19 mouse cellular contexts compared by ENCODE assay signal in the genomic region with DNA sequence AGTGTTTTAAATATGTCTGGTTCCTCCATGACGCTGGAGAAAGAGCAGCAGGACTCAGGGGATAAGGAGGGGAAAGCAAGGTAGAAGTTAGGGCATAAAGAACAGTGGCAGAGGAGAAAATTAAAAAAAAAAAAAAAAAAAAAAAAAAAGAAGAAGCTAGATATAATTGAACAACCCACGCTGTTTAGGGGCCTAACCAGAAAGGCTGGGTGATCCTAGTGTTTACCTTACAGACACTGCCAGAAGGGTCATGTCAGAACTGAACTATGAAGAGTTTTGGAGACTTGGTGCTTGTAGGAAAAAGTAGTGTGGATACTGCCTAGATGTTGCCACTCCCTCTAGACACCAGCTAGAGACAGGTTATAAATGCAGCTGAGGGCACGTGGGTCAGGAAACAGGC. TPM values are rescaled to one million over a fixed set of nuclear protein-coding genes. Genes with fewer than 3 reads are reported as not detected.
DNase-seq lines count a peak whose midpoint lies in the region; ATAC-seq and TF ChIP-seq lines count a peak whose summit lies in the region.
"Had no signal": no experiment of that assay in that cellular context is flagged by ENCODE, and none has a peak within 500 bp of the region (broad histone marks: within the 10 kb centered on the region; RNA-seq: fewer than 3 reads in every experiment).

No protein-coding gene starts in this region.

- ATAC-seq in forebrain, embryonic 13.5 days = no peak
- no peak for ATAC-seq in midbrain, postnatal 0 days (ENCODE audit: low FRiP score)
- ATAC-seq: intestine, postnatal 0 days; Patski had no signal

- WGBS in forebrain, embryonic 13.5 days = 27% methylated on average over 3 of the region's 3 CpGs
- 24% methylated on average over 3 of the region's 3 CpGs for WGBS in limb, embryonic 10.5 days
- 45% methylated on average over 3 of the region's 3 CpGs for WGBS in midbrain, postnatal 0 days

- peak overlapping the region; percentile 84 for H3K4me2 ChIP-seq in forebrain, embryonic 13.5 days
- H3K4me2 ChIP-seq in midbrain, postnatal 0 days (ENCODE audit: low read depth, low read length, poor library complexity, severe bottlenecking) = peak overlapping the region; percentile 58
- H3K4me2 ChIP-seq: embryonic facial prominence, embryonic 15.5 days had no signal

- H3K9me3 ChIP-seq in forebrain, embryonic 13.5 days (replicated peaks) = no peaks in the 10 kb centered on the region
- H3K9me3 ChIP-seq in limb, embryonic 10.5 days (replicated peaks) = no peaks in the 10 kb centered on the region
- no peaks in the 10 kb centered on the region for H3K9me3 ChIP-seq in midbrain, postnatal 0 days (ENCODE audit: low read length)
- H3K9me3 ChIP-seq: embryonic facial prominence, embryonic 15.5 days had no signal

- H3K27ac ChIP-seq in layer of hippocampus, adult 2 months = peak overlapping the region; percentile 82
- H3K27ac ChIP-seq in forebrain, embryonic 13.5 days = peak overlapping the region; percentile 99
- H3K27ac ChIP-seq in limb, embryonic 10.5 days = peak overlapping the region; percentile 98
- no peak overlapping the region for H3K27ac ChIP-seq in midbrain, postnatal 0 days (ENCODE audit: low read depth, low read length)
- H3K27ac ChIP-seq: embryonic facial prominence, embryonic 15.5 days had no signal

- peak overlapping the region; percentile 60 for H3K4me3 ChIP-seq in layer of hippocampus, adult 2 months
- peak overlapping the region; percentile 70 for H3K4me3 ChIP-seq in forebrain, embryonic 13.5 days
- peak overlapping the region; percentile 85 for H3K4me3 ChIP-seq in limb, embryonic 10.5 days
- peak overlapping the region; percentile 46; the same call in 1 of the 2 replicates for H3K4me3 ChIP-seq in midbrain, postnatal 0 days (ENCODE audit: low read depth, low read length)
- H3K4me3 ChIP-seq: embryonic facial prominence, embryonic 15.5 days; myocyte had no signal

- DNase-seq in layer of hippocampus, adult 2 months (ENCODE audit: low spot score in 2 of 2) = no peak
- DNase-seq in layer of hippocampus, postnatal 36 days = no peak
- no peak for DNase-seq in limb, embryonic 10.5 days (ENCODE audit: low spot score)
- no peak for DNase-seq in midbrain, postnatal 0 days (ENCODE audit: low spot score)
- DNase-seq in heart, postnatal 25 days (ENCODE audit: low spot score) = no peak
- DNase-seq in heart, postnatal 36 days = no peak
- DNase-seq in right cerebral cortex, postnatal 10 days (ENCODE audit: low spot score in 2 of 2) = no peak
- DNase-seq: adrenal gland, adult 8-10 months; thymus, adult 2 months had no signal

- H3K9ac ChIP-seq in forebrain, embryonic 13.5 days = peak overlapping the region; percentile 93
- 0 out of 2 replicates have a peak overlapping the region, but pooled peaks have one; percentile 4 for H3K9ac ChIP-seq in midbrain, postnatal 0 days (replicated peaks; ENCODE audit: low read length, poor library complexity, severe bottlenecking)
- H3K9ac ChIP-seq: embryonic facial prominence, embryonic 15.5 days had no signal

- no peak for TF ChIP-seq CTCF in layer of hippocampus, adult 2 months (conservative IDR thresholded peaks at IDR 0.05)
- TF ChIP-seq CTCF in midbrain, postnatal 0 days (IDR thresholded peaks at IDR 0.05) = no peak

- intact Hi-C loops in heart, postnatal 25 days (cut with DNase I) = no loop called here
- intact Hi-C loops in heart, postnatal 36 days (cut with DNase I) = no loop called here

- no peaks in the 10 kb centered on the region for H3K36me3 ChIP-seq in forebrain, embryonic 13.5 days (ENCODE audit: poor library complexity, severe bottlenecking)
- peaks cover 9% of the 10 kb centered on the region for H3K36me3 ChIP-seq in limb, embryonic 10.5 days
- no peaks in the 10 kb centered on the region for H3K36me3 ChIP-seq in midbrain, postnatal 0 days (ENCODE audit: insufficient read depth, low read length)
- H3K36me3 ChIP-seq: embryonic facial prominence, embryonic 15.5 days had no signal

- peaks cover 48% of the 10 kb centered on the region for H3K27me3 ChIP-seq in forebrain, embryonic 13.5 days
- H3K27me3 ChIP-seq in limb, embryonic 10.5 days (ENCODE audit: low read depth, poor library complexity, severe bottlenecking) = peaks cover 42% of the 10 kb centered on the region
- peaks cover 43% of the 10 kb centered on the region for H3K27me3 ChIP-seq in midbrain, postnatal 0 days (ENCODE audit: insufficient read depth, low read length)
- H3K27me3 ChIP-seq: Patski had no signal

- peaks cover 43% of the 10 kb centered on the region for H3K4me1 ChIP-seq in forebrain, embryonic 13.5 days
- H3K4me1 ChIP-seq in limb, embryonic 10.5 days = peaks cover 50% of the 10 kb centered on the region
- peaks cover 5% of the 10 kb centered on the region; the same call in 1 of the 2 replicates for H3K4me1 ChIP-seq in midbrain, postnatal 0 days (ENCODE audit: insufficient read depth, low read length)

RNA-seq across cellular contexts. Expression of gene Zic5, which starts 4.0 kb away (rescaled TPM):
- 1 to 10 TPM; 3.9 to 4.4 TPM for total RNA-seq in layer of hippocampus, adult 2 months (2021)
- 1 to 10 TPM; 2.3 to 4.6 TPM for total RNA-seq in layer of hippocampus, postnatal 36 days (2021)
- polyA plus RNA-seq in forebrain, embryonic 13.5 days (2015; fragmentation: Nextera tagmentation; extraction: Ambion mirVana) = 17.3 and 19.5 TPM in 2 replicates
- polyA plus RNA-seq in limb, embryonic 10.5 days (2016; fragmentation: Nextera tagmentation; extraction: Ambion mirVana) = 13.8 and 14.9 TPM in 2 replicates
- total RNA-seq in midbrain, postnatal 0 days (2014; rRNA removed) = 10.7 and 24.8 TPM in 2 replicates
- polyA plus RNA-seq in midbrain, postnatal 0 days (2015; fragmentation: Nextera tagmentation; extraction: Ambion mirVana) = 4.4 and 8.8 TPM in 2 replicates
- total RNA-seq in heart, postnatal 25 days (2021) = not detected
- total RNA-seq in heart, postnatal 36 days (2021) = not detected
- total RNA-seq: gastrocnemius, adult 8-10 months; liver, adult 2 months had no signal
- polyA plus RNA-seq: intestine, postnatal 0 days; liver, adult 2 months; small intestine, adult 2 months; thymus, adult 2 months had no signal

RNA-seq across cellular contexts. Expression of gene Gm5089, which starts 10.6 kb away (rescaled TPM):
- total RNA-seq in layer of hippocampus, adult 2 months (2021) = under 1 TPM; 0.17 to 0.36 TPM
- total RNA-seq in layer of hippocampus, postnatal 36 days (2021) = under 1 TPM; 0.27 to 0.68 TPM
- polyA plus RNA-seq in forebrain, embryonic 13.5 days (2015; fragmentation: Nextera tagmentation; extraction: Ambion mirVana) = 1.6 and 2.1 TPM in 2 replicates
- polyA plus RNA-seq in limb, embryonic 10.5 days (2016; fragmentation: Nextera tagmentation; extraction: Ambion mirVana) = 0.36 and 0.56 TPM in 2 replicates
- total RNA-seq in midbrain, postnatal 0 days (2014; rRNA removed) = 1.9 TPM in 1 of 2 replicates, not detected in the other
- polyA plus RNA-seq in midbrain, postnatal 0 days (2015; fragmentation: Nextera tagmentation; extraction: Ambion mirVana) = 0.07 TPM in 1 of 2 replicates, not detected in the other
- not detected for total RNA-seq in heart, postnatal 25 days (2021)
- not detected for total RNA-seq in heart, postnatal 36 days (2021)
- total RNA-seq: adrenal gland, adult 8-10 months; gastrocnemius, adult 8-10 months; liver, adult 2 months had no signal
- polyA plus RNA-seq: heart, embryonic 14.5 days; intestine, postnatal 0 days; liver, adult 2 months; myocyte; Patski; small intestine, adult 2 months; thymus, adult 2 months had no signal

RNA-seq across cellular contexts. Expression of gene Zic2, which starts 13.7 kb away (rescaled TPM):
- 10 to 100 TPM; 17.7 to 21.9 TPM for total RNA-seq in layer of hippocampus, adult 2 months (2021)
- 10 to 100 TPM; 17.3 to 19.5 TPM for total RNA-seq in layer of hippocampus, postnatal 36 days (2021)
- 10.1 and 12.0 TPM in 2 replicates for polyA plus RNA-seq in forebrain, embryonic 13.5 days (2015; fragmentation: Nextera tagmentation; extraction: Ambion mirVana)
- polyA plus RNA-seq in limb, embryonic 10.5 days (2016; fragmentation: Nextera tagmentation; extraction: Ambion mirVana) = 5.0 and 5.1 TPM in 2 replicates
- total RNA-seq in midbrain, postnatal 0 days (2014; rRNA removed) = 69.2 and 106 TPM in 2 replicates
- polyA plus RNA-seq in midbrain, postnatal 0 days (2015; fragmentation: Nextera tagmentation; extraction: Ambion mirVana) = 6.9 and 13.9 TPM in 2 replicates
- not detected for total RNA-seq in heart, postnatal 25 days (2021)
- total RNA-seq in heart, postnatal 36 days (2021) = not detected
- total RNA-seq: gastrocnemius, adult 8-10 months; liver, adult 2 months had no signal
- polyA plus RNA-seq: heart, embryonic 14.5 days; intestine, postnatal 0 days; liver, adult 2 months; small intestine, adult 2 months; thymus, adult 2 months had no signal

RNA-seq across cellular contexts. Expression of gene Gm10837, which starts 28.9 kb away (rescaled TPM):
- total RNA-seq in layer of hippocampus, adult 2 months (2021) = not detected
- not detected for total RNA-seq in layer of hippocampus, postnatal 36 days (2021)
- 0.48 and 0.56 TPM in 2 replicates for polyA plus RNA-seq in forebrain, embryonic 13.5 days (2015; fragmentation: Nextera tagmentation; extraction: Ambion mirVana)
- polyA plus RNA-seq in limb, embryonic 10.5 days (2016; fragmentation: Nextera tagmentation; extraction: Ambion mirVana) = not detected in 2 replicates
- 0.19 and 0.38 TPM in 2 replicates for total RNA-seq in midbrain, postnatal 0 days (2014; rRNA removed)
- polyA plus RNA-seq in midbrain, postnatal 0 days (2015; fragmentation: Nextera tagmentation; extraction: Ambion mirVana) = 0.21 and 0.32 TPM in 2 replicates
- total RNA-seq in heart, postnatal 25 days (2021) = not detected
- total RNA-seq in heart, postnatal 36 days (2021) = not detected
- total RNA-seq: adrenal gland, adult 8-10 months; gastrocnemius, adult 8-10 months; layer of hippocampus, adult 18-20 months; liver, adult 2 months had no signal
- polyA plus RNA-seq: embryonic facial prominence, embryonic 15.5 days; heart, embryonic 14.5 days; intestine, postnatal 0 days; liver, adult 2 months; myocyte; Patski; small intestine, adult 2 months; thymus, adult 2 months had no signal

Comparison
In these comparisons a context has a peak if more than half of its experiments do, and no peak if none do; other contexts are left out.
1. RNA of gene Zic2, which starts 13.7 kb away (total RNA-seq): 69.2 to 106 TPM in midbrain, postnatal 0 days, 17.7 to 21.9 TPM in layer of hippocampus, adult 2 months and 17.3 to 19.5 TPM in layer of hippocampus, postnatal 36 days; not detected in heart, postnatal 36 days and not detected in heart, postnatal 25 days; every median in the first group is over 10 times any median in the second.
2. Peak in every context shown above with its lines, with median percentiles within 50 percentile points of each other: H3K4me3 ChIP-seq.